Mouse (Mus musculus) ovary, adult 18-20 months (tissue): ENCODE results near the gene Urb1.

Experiments
- DNase-seq: peaks from one replicate; pipeline ENCODE4 v3.0.0; 2022; ENCODE audit warnings: low spot score, mixed read lengths

The Urb1 gene

GRCm38 (mm10) chr16:90822981-90823380 is 12.8 kb upstream of the Urb1 start:
- no peak for DNase-seq

DNA sequence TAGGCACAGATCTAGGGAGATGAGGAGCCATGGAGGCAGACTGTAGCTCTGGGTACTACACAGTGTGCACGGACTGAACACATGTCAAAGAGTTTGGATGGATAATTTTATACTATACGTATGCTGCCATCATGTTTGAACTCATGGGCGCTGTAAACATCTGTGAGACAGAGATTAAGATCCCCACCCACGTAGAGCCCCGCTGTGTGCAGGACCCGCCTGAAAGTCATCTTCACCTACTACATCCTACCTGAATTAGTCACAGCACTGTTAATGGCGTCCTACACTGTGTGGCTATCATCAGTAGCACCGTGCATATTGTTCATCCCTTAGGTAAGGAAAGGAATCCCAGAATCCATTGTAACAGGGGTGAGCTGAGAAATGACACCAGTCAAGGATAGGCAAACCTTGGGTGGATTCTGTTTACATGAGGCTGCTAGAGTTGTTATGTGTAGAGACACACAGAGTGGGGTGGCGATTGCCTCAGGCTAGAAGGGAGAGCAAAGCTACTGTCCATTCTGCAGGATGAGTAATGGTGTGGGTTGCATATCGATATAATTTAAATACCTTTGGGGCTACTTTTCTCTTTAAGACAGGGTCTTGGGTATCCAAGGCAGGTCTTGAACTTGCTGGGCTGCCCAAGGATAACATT is 12.2 kb upstream of the Urb1 start:
- DNase-seq = no peak

DNA sequence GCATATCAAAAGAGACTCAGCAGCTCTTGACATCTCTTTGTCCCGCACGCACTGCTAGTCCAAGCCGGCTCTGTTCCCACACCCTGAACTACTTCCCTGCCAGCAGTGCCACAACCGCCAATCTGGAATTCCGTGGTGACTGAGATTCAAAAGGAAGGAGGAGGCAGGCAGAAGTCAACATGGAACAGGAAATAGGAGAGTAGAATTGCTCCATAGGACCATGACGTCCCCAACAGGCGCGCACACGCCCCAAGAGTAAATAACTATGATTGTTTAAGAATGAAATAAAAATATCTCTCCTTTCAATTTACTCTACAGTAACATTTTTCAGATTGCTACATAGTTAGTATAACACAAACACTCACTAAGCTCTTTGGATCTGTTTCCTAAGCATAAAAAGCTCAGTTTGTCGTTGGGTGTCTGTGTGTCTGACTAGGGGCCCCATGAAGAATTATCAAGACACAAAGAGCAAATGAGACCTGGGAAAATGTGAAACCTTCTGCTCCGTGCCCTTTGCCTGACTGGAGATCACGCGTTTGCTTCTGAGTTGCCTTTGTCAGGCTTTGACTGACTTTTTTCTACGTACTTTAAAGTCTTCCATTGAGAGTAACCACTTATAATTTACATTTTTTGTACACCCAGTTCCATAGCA is 11.0 kb upstream of the Urb1 start:
- no peak for DNase-seq

GRCm38 (mm10) chr16:90820326-90820725 is 10.1 kb upstream of the Urb1 start:
- no peak for DNase-seq

GRCm38 (mm10) chr16:90812086-90812485 is 1.9 kb upstream of the Urb1 start:
- DNase-seq = no peak

DNA sequence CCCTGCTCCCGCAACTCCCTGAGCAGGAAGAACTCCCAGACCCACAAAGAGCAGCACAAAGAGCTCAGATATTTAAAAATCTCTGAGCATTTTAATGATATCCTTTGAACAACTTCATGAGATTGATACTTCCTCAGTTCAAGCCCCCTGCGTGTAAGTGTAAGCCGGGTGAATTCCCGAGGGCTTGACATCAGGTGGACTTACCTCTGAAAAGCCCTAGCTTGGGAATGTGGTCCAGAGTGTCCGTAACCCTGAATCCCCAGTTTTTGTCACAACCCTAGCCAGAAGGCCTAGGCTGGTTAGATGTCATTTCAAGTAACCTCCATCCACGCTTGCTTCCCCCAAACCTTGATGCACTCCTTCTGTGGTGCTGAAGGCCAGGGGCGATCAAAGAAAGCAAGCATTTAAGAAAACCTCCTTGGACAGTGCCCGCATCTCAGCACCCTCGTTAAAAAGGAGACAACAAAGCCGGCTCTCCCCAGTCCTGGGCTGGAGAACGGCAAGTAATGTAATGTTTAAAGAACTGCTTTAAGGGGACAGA is 573 bp upstream of the Urb1 start:
- DNase-seq = no peak

GRCm38 (mm10) chr16:90804466-90804865 is 5.7 kb downstream of the Urb1 start:
- DNase-seq = no peak

- no peak for DNase-seq
These were observed 8.3 kb downstream of the Urb1 start for GRCm38 (mm10) chr16:90801928-90802327.

GRCm38 (mm10) chr16:90801251-90801650 is 9.0 kb downstream of the Urb1 start:
- DNase-seq = no peak

DNA sequence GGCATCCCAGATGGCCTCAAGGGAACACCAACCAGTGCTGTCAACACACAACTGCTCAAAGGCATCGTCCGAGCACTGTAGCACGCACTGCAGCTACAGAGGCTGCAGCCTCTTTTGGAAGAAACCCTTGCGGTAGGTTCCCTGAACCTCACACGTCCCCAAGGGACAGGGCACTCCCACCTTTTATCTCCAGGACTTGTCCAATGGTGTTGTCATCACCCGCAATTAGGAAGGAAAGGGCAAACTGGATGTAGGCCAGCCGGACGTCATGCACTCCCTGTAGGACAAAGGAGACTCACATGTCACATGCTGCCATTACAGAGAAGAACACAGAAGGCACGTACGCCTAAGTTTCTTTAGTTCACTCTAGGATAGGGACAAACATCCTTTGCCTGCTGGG is 10.4 kb downstream of the Urb1 start:
- no peak for DNase-seq

GRCm38 (mm10) chr16:90798848-90799247 is 11.4 kb downstream of the Urb1 start:
- no peak for DNase-seq

- DNase-seq = no peak
These were observed 11.8 kb downstream of the Urb1 start for GRCm38 (mm10) chr16:90798446-90798845.

DNA sequence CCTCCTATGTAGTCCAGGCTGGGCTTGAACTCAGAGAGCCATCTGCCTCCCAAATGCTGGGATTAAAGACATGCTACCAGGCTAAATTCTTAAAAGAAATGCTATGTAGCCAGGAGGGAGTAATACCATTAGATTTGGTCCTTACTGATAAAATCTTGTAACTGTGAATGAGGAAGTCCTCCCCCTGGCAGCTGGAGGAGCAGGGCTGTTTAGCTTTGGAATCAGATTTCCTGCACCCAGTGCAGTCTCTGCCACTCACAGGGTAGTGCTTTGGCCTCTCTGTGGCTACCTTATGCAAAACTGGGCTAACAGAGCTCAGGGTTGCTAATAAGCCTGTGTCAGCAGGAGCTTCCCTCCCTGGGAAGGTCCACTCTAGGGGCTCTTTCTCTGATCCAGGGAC is 15.5 kb downstream of the Urb1 start:
- DNase-seq = no peak

DNA sequence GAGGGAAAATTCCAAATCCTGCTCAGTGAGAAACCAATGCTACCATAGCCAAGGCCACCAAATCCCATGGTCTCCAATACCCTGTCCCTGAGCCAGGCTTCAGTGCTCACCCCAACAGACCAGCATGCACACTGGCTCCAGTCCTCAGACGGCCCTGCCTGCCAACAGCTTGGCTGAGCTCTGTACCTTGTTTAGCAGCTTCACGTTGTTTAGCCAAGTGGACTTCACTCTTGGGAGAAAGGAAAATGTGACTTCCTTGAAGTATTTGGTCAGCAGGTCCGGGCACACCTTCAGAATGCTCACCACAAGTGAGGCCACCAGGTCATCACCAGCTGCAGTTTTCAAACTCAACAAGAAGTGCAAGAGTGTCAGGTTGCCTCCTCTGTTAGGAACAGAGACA is 17.7 kb downstream of the Urb1 start:
- DNase-seq = no peak

DNA sequence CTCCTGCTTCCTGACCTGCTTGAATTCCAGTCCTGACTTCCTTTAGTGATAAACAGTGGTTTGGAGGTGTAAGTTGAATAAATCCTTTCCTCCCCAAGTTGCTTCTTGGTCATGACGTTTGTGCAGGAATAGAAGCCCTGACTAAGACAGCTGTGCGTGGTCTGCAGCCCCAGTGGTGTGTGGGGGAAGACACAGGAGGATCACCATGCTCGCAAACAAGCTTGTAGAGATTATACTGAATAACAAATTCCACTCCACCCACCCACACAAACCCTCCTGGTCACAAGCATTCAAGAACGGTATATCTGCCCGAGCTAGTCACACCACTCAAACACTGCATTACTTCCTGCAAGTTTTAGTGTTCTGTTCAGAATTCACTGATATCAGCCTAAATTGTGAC is 18.1 kb downstream of the Urb1 start:
- DNase-seq = no peak

- no peak for DNase-seq
These were observed 19.3 kb downstream of the Urb1 start for GRCm38 (mm10) chr16:90790946-90791345.

GRCm38 (mm10) chr16:90788580-90788979 is 21.6 kb downstream of the Urb1 start:
- DNase-seq = no peak

DNA sequence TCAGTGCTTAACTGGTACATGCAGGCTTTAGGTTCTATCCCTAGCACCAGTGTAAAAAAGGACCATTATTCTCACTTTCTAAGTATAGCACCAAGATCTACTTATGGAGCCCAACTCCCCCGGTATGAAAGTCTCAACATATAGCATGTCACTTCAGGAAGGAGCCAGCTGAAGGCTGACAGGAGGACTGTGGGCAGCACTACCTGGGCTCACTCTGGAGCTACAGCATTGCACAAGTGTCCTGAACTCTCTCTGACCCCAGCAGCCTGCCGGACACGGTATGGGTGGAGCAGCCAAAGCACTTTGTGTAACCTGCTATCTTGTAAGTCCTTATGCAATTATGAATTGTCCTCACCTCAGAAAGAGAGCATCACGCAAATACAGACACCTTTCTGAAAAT is 25.0 kb downstream of the Urb1 start:
- no peak for DNase-seq

DNA sequence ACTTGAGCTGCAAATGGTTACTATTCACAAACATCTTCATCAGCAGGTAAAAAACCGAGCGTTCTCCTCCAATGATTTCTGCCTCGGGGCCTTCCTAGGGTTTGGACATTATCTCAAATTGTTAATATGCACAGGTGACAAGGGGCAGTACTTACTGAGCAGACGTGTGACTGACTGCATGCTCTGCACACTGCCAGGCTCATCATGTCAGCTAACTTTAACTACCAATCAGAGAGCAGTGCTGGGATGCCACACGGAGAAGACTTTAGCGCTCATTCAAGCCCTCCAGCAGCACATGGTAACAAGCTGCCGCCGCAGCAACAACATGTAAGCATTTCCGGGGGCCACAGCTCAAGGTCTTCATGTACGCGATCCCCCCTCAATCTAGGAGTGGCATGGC is 26.9 kb downstream of the Urb1 start:
- DNase-seq = no peak

- DNase-seq = no peak
These were observed 30.4 kb downstream of the Urb1 start for GRCm38 (mm10) chr16:90779783-90780182.

- no peak for DNase-seq
These were observed 34.2 kb downstream of the Urb1 start for GRCm38 (mm10) chr16:90775946-90776520.

- DNase-seq = no peak
These were observed 35.6 kb downstream of the Urb1 start for GRCm38 (mm10) chr16:90774646-90775045.

DNA sequence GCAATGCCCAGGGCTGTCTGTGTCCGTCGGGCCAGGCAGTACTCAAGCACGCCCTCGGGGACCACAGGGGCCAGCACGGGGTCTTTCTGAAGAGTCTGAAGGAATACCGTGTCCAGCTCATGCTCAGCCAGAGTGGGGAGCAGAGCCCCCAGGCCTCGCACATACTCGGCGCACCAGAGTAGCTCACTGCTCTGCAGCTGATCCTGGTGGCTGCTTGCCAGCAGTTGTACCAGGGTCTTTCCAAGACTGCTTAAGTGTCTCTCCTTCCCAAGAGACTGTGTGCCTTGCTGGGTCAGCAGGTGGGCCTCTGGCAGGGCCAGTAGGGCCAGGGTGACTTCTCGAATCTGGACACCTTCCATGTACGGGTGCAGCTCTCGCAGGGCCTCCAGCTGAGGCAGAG is 36.0 kb downstream of the Urb1 start:
- no peak for DNase-seq
